Mouse (Mus musculus): Measurements from ENCODE around the gene Hdac5.
"Not testable (repeated sequence)": the region's sequence is repeated elsewhere in the genome, so short reads cannot be mapped to it uniquely, and the experiment has no call there.

Gene Hdac5

DNA sequence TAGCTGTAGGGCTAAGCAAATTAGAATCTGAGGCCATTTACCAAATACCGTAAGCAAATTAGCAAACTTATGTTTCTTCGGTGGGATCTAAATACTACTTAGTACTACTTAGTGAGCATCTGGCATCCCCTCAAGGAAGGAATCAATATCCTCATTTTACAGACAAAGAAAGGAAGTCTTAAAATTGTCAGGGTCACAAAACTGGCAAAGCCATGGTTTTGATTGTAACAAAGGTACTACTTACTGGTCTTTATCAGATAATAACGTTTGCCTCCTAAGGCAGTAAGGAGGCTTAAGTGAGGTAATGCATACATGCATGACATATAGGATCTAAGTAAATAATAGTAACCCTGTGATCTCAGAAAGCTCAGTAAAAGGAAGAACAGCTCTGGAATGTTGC, 44.3 kb downstream of the Hdac5 start:
- no peak for DNase-seq (ENCODE audit: low spot score in 2 of 2)

DNA sequence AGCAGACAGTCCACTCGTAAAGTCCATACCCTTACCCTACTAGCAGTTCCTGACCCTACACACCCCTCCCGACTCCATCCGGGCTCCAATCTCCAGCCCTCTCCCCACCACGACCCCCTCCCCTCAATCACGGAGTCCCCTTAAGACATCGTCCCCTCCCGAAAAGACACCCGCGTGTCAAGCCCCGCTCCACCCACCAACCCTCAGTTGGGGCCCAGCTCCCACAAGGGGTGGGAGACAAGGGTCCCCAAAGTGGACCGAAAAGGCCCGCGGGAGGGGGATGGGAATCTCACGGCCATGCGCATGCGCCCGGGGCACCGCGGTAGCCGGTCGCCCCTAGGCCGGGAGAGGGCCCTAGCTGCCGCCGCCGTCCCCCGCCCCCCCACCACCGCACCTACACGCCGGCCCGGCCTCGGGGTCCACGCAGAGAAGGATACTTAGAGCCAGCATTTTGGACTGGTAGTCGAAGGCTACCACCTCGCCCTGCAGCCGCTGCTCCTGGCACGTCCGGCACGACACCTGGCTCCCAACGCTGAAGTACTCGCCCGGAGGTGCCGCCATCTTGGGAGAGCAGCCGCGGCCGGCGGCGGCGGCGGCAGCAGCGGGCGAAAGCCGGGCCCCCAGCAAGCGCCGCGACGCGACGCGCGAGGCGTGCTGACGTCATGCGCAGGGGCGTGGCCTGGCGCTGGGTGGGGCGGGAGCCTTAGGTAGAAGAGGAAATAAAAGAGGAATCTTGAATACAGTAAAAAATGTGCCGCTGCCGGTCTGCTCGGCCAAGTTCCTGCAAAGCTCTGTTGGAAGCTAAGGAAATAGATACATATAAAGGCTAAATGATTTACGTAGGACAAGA, 45.1 kb downstream of the Hdac5 start, which contains the start of gene Lsm12:
TSS of gene Lsm12 (minus strand) at position 651 of the 850 bp plus-strand sequence.
- peak; percentile 91 to 96 for DNase-seq (ENCODE audit: low spot score in 2 of 2)

DNA sequence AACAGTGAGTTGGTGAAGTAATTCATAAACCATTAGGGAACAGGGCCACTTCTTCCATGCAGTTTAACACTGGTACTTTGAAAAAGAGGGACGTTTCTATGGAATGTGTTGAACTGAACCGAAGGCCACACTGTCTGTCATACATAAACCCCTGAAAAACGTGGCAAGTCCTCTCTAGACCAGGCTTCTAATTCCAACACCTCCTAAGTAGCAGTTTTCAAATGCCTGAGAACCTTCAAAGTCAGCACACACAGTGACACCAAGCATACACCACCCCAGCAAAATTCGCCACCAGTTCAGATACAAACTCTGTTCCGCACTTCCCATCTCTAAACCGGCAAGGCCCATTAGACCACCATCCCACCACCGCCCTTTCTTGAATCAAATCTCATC, 45.7 kb downstream of the Hdac5 start:
- DNase-seq (ENCODE audit: low spot score in 2 of 2), result no peak

DNA sequence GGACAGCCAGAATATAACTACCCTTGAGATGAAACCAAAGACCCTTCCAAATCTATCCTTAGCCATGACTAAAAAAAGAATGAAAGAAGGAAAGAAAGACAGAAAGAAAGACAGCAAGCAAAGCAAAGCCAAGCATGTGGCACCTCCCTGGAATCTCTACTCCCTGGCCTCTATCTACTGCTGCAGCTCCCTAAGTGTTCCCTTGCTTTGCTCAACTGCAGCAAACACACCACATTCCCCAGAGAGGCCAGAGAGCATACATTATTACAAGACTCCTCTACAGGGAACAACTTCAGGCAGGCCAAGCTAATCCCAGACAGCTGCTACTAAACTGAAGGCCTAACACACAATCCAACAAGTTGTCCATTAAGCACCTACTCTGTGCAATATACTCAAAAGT, 50.1 kb downstream of the Hdac5 start:
- DNase-seq (ENCODE audit: low spot score in 2 of 2), result no peak

DNA sequence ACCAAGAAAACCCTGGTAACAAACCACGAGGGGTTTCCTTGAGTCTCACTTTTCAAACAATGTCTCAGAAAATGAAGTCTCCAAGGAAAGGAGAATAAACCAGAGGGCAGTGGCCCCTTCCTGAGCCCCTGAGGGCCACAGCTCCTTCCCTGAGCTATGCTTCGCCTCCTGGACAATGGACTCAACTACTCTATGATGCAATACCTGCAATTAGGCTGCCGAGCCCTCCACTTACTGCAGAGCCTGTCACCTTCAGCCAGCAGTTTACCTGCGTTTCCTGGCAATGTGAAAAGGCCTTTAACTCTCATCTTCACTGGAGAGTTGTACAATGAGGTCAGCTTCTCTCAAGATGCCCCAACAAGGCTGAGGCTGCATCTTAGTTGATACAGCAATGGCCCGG, 61.3 kb downstream of the Hdac5 start:
- DNase-seq (ENCODE audit: low spot score in 2 of 2), result no peak

DNA sequence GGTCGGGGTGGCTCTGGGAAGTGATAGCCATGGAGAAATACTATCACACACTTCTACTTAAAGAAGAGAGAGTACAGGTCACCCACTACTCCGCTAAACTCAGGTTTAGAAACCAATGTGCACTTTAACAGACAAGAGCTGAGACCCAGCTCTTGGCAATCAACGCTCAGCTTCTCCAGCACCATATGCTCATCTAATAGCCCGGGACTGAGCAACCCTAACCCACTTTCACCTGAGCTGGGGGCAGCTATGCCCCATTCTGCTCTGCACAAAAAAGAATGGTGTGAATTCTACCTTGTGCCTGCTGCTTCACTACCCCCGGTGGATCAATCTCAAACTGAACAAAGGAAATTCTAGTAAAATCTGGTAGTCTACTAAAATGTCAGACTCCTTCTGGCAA, 62.4 kb downstream of the Hdac5 start:
- DNase-seq (ENCODE audit: low spot score in 2 of 2), result no peak

DNA sequence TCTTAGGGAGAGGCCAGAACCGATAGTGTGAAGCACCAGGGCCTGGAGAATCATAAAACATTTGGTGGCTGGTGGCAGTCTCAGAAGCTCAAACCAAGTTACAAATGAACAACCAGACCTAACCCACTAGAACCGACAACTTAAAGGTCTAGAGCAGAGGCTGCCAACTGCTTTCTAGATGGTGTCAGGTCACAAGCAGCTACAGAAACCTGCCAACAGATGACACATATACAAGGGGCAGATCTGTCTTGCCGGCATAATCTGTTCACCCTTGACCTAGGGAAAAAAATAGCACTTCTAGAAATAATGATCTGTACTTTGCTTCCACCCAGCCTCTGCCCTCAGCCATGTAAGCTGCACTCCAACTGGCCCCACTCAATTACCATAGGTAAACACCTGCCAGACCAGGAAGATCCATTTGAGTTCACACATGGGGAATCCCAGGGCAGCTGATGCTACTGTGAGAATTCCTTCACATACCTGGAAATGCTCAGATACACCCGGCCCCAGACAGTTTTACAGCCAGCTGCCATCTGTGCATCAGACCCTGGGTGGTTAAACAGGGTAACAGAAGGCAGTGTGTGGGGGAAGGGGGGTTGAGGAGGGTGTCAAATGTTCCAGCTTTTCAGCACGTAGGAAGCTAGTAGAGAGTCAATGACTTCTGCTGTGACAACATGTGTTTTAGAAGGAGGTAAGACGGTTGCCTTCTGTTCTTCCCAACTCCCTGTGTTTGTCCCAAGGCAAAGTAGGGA, 63.8 kb downstream of the Hdac5 start:
- DNase-seq (ENCODE audit: low spot score in 2 of 2), result no peak

DNA sequence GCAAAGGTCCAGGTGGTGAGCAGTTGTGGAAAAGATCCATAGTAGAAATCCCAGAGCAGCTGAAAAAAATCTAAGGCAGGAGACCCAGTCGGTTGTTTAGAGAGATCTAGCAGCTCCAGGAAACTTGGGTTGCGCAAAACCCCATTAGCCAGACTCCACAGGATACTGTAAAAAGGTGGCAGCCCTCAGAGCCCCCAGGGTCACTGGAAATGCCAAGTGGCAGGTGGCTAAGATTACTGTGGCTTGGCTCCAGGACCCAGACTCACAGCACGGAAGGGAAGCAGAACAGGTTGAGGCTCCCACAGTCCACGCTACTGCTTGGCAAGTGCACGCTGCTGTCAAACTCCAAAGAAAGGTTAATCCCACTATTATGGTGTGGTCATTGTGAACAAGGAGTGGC, 70.2 kb downstream of the Hdac5 start:
- no peak for DNase-seq (ENCODE audit: low spot score in 2 of 2)

DNA sequence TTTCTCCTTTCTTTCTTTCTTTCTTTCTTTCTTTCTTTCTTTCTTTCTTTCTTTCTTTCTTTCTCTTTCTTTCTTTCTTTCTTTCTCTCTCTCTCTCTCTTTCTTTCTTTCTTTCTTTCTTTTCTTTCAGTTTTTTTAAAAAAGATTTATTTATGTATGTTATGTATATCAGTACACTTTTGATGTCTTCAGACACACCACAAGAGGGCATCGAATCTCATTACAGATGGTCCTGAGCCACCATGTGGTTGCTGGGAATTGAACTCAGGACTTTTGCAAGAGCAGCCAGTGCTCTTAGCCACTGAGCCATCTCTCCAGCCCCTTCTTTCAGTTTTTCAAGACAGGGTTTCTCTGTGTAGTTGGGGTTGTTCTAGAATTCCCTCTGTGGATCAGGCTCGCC, 71.9 kb downstream of the Hdac5 start:
- not testable (repeated sequence) for DNase-seq (ENCODE audit: low spot score in 2 of 2)

DNA sequence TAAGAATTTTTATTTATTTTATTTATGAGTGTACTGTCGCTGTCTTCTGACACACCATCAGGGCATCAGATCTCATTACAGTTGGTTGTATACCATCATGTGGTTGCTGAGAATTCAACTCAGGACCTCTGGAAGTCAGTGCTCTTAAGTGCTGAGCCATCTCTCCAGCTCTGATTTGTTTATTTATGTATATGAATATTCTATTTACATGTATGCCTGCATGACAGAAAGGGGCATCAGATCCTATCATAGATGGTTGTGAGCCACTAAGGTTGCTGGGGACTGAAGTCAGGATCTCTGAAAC, 73.2 kb downstream of the Hdac5 start:
- DNase-seq (ENCODE audit: low spot score in 2 of 2), result no peak

DNA sequence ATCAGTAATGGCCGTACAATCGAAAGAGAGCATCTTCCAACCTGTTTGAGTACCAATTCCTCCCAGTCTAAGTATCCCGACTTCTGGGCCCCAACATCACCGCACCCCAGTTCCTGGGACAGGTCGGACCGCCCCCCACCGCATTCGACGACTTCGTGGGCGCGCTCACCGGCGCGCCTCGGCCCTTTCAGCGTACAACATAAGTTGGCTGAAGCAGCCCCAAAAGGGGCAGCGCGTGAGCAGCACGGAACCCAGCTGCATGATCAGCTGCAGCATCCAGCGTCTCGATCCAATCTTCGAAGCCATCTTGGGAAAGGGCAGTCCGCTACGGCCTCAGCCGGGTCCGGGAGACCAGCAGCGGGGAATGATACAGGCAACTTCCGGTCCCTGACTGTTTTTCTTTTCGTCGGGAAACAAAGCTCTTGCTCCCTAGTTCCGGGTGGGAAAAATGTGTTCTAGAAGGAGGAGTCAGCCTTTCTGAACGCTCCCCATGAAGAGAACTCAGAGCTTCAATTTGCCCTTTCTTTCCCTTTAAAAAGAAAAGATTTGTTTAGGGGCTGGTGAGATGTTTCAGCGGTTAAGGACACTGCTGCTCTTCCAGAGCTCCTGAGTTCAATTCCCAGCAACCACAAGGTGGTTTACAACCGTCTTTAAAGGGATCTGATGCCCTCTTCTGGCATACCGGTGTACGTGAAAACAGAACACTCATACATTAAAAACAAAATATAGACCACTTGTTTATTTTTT, 73.8 kb downstream of the Hdac5 start, which contains the start of gene Tmem101:
TSS of gene Tmem101 (minus strand) at position 366 of the 747 bp plus-strand sequence.
- DNase-seq (ENCODE audit: low spot score in 2 of 2), result peak; percentile 77 to 88

DNA sequence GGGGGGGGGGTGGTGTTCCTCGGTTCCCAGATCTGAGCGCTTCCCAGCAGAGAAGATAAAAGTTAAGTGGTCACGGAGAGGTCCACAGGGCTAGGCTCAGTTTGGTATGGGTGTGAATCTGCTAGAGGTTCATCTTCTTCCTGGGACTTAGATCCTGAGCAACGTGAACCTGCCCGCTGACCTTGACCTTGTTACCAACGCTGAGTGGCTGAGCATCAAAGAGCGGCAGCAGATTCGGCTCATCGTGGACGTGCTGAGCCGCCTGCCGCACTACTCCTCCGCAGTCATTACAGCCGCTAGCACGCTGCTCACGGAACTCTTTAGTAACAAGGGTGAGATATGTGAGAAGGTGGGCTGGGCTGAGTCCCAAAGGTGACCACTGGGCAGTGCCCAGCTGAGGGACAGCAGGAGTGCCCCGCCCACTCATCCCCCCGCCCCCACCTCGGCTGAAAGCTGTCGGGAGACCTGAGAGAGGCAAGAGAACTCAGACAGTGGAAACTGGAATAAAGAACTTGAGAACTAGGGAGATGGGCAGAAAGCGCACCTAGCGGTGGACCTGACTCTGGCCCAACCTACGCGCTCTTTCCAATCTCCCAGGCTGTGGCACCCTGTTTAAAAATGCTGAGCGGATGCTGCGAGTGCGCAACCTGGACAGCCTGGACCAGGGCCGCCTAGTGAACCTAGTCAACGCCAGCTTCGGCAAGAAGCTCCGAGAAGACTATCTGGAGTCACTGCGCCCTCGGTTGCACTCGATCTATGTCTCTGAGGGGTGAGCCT, 82.6 kb downstream of the Hdac5 start:
- no peak for DNase-seq (ENCODE audit: low spot score in 2 of 2)

DNA sequence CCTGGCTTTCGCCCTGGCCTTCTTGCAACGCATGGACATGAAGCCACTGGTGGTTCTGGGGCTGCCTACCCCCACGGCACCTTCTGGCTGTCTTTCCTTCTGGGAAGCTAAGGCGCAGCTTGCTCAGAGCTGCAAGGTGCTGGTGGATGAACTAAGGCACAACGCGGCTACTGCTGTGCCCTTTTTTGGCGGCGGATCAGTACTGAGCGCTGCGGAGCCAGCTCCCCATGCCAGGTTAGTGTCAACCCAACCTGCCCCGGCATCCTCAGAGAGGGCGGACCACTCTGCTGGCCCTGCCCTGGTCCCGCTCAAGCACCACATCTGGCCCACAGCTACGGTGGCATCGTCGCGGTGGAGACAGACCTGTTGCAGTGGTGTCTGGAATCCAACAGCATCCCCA, 83.4 kb downstream of the Hdac5 start:
- DNase-seq (ENCODE audit: low spot score in 2 of 2), result no peak

DNA sequence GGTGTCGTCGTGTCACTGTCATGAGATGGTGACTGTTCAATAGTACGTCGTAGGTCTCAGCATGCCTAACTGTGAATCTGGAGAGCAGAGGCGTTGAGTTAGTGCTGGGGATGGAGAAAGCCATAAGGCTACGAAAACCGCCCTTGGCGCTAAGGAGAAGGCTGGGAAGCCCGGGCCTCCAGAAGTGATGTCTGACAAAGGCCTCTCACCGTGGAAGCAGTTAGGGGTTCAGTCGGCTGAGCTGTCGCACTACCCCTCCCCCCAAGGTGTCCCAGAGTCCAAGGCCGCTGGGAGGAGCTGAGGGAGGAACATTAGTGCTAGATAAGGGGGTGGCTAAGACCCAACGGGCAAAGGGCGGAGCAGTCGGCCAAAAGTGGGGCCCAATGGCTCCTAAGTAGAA, 84.0 kb downstream of the Hdac5 start:
- no peak for DNase-seq (ENCODE audit: low spot score in 2 of 2)

DNA sequence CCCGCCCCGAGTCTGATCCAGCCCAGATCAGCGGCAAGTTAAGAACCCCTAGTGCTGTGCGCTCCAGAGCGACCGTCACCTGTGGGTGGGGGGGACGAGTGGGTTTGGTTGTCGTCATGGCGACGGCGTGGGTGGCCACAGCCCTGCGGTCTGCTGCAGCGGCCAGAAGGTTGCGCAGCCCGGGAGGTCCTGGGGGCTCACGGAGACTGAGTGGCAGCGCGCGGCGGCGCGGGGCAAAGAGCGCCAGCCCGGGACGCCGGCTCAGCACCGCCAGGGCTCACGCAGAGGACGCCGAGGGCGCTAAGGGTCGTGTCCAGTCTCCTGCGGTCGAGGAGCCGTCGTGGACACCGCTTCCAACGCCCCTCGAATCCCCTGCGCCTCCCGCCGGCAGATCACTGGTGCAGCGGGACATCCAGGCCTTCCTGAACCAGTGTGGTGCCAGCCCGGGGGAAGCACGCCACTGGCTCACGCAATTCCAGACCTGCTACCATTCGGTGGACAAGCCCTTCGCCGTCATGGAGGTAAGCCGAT, 84.4 kb downstream of the Hdac5 start, which contains the start of gene Nags:
TSS of gene Nags (plus strand) at position 43 of the 531 bp plus-strand sequence.
- no peak for DNase-seq (ENCODE audit: low spot score in 2 of 2)

DNA sequence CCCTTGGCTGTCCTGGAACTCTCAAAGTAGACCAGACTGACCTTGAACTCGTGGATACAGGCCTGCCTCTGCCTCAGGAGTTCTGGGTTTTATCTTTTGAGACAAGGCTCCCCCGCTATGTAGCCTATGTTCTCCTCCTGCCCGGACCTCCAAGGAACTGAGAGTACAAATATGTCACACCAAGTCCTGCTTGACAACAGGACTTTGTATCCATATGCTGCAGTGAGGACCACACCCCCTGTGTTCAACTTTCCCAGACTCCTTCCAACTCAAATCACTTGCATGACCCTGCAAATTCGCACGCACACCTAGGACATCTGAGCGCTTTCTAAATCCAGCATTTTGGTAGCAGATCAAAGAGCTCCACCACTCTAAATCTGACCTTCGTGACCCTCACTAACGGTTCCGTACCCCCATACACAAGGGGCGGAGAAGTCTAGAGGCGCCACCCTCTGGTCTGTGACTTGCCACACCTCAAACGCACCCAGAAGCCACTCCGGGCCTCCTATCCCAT, 85.0 kb downstream of the Hdac5 start:
- DNase-seq (ENCODE audit: low spot score in 2 of 2), result no peak

All from cerebellum, postnatal 4 days (tissue).